Mouse (Mus musculus) frontal cortex, postnatal 10 days (tissue): Measurements from ENCODE around the gene Gria2.

Experiments
- DNase-seq, 2 experiments: peaks; one replicate each; pipeline ENCODE4 v3.0.0; 2022; ENCODE audit warnings: low spot score in 2 of 2, mixed read lengths in 1 of 2

Gria2 gene

DNA sequence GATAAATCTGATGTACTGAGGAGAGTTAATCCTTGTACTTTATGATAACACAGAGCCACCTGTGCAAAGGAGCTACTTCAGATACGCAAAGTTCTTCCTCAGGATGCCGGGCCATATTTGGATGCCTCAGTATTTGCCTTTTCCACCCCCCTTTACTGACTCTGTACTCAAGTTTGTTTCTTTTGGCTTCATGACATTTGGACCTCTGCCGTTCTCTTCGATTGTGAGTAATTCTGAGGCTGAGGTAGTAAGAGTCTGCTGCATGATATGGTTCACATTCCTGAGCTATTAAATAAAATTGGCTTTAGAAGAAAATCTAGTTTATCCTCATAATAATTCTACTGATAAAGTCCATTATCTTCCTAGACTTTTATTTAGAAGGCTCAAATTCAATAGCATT, 26.7 kb downstream of the Gria2 start:
- DNase-seq, result no peak

- no peak for DNase-seq
These were observed 28.4 kb downstream of the Gria2 start for GRCm38 (mm10) chr3:80774005-80774764.

DNA sequence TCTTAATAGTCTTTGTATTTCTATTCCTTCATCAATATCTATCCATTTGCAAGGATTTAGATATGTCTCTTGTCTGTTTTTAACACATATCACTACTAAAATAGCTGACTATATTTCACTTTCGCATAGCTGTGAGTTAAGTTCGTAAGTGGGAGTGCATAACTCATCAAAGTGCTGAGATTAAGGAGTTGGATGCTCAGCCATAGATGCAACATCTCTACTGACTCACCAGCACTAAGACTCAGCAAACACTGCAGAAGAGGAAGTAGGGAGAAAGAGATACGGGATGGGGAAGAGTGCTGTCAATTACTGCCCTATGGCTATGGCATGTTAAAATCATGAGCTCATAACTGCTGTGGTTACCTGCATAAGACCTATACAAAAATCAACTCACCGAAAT, 29.4 kb downstream of the Gria2 start:
- no peak for DNase-seq

DNA sequence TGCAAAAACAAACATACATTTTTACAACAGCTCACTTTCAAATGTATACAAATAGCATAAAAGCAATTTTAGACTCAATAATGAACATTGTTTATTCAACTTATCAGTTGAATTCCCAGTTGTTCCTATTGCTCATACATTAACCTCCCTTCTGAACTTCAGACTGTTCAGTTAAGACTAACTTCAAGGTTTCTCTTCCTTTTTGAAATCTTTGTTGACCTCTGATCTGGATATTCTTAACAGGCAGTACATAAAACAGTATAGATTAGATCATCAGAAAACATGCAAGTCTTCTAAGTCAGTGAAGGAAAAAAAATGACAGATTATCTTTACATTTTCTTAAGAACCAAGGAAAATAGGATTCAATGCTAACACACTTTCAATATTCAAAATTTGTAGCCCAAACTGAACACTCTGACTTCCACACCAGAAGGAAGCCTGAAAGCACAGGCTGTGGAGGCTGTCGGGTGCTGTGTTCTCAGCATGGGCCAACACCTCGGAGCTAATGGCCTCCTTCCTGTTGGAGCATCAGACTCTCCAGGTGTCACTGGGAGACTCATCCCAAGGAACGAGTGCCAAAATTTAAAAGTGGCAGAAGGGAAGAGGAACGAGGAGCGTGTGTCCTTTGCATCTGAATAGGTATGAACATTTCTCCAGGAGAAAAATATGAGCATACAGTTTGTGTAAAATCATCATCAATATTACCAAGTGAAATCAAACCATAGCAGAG, 33.0 kb downstream of the Gria2 start:
- DNase-seq, result no peak

DNA sequence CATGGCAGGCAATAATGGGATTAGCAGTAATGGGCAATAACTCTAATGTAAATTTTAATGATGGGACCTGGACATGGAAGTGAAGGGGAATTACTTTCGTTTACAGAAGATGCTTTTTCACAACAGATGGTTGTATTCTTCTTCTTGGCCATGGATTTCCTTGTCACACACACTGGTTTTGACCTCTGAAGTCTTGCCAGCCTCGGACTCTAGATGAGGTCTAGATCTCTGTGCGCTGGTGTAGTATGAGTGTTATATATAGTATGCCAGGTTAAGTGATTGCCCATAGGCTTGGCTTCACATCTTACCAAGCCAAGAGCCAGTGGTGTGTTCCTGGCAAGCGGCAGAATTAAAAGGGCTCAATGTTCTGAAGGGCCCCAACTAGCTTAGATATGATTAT, 43.7 kb downstream of the Gria2 start:
- no peak for DNase-seq

DNA sequence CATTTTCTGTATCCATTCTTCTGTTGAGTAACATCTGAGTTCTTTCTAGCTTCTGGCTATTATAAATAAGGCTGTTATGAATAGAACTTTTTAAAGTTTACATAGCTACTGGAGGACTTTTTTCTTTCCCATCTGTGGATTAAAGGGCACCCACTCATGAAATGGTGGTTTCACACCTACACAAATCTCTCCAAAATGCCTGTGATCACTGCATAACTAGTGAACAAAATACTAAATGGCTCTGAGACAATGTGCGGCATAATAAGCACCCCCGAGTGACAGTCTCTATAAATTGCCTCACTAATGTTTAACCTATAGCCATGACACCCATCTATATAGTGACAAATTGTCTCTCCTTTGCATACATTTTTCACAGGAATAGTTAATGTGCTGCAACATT, 44.3 kb downstream of the Gria2 start:
- no peak for DNase-seq

DNA sequence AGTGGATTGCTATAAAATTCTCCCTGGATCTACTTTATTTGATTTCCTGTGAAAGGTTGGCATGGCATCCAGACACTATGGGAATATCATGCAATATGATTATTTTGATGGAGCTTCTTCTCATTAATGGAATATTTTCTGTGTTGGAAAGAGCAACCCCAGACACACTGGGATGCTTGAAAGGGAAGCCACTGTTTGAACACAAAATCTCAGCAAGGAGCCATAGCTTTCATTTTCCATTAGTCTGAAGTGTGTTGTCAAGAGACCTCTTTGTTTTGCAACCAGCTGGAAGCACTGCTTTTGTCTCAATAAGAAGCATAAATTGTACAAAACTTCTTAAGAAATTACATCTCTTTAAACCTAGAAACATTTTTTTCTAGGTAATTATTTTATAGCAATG, 51.8 kb downstream of the Gria2 start:
- no peak for DNase-seq

- DNase-seq, result no peak
These were observed 77.4 kb downstream of the Gria2 start for GRCm38 (mm10) chr3:80725205-80725604.

DNA sequence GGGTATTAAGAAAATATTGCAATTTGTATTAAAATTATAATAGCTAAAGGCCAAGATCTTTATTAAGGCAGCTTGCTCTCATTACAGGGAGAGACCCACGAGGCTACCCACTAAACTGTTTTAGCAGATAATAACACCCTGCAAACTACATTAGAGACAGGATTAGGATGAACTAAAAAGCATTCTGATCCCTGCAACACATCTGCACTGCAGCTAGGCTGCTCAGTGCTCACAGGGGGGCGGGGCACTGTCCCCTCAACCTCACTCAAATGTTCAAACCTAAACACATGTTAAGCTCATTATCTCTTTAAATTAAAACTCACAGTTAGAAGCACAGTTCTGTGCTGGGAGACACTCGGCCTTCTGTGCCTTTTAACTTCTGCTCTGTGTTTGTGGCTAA, 89.5 kb downstream of the Gria2 start:
- no peak for DNase-seq

GRCm38 (mm10) chr3:80708992-80709391, 93.6 kb downstream of the Gria2 start:
- DNase-seq, result no peak

DNA sequence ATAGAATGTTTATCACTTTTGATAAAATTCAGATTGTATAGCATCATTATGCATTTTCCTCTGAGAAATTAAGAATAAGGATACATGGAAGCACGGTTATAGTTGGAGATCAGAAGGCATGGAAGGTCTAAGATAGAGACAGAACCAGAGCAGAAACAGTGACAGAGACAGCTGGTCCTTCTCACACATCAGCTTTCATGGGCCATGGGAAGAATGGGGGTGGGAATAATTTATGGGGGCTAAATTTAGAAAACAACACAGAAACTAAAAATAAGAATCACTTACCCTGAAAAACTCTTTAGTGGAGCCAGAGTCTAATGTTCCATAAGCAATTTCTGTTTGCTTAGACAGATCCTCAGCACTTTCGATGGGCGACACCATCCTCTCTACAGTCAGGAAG, 100.5 kb downstream of the Gria2 start:
- no peak for DNase-seq

- DNase-seq, result no peak
These were observed 105.1 kb downstream of the Gria2 start for GRCm38 (mm10) chr3:80697523-80697922.

DNA sequence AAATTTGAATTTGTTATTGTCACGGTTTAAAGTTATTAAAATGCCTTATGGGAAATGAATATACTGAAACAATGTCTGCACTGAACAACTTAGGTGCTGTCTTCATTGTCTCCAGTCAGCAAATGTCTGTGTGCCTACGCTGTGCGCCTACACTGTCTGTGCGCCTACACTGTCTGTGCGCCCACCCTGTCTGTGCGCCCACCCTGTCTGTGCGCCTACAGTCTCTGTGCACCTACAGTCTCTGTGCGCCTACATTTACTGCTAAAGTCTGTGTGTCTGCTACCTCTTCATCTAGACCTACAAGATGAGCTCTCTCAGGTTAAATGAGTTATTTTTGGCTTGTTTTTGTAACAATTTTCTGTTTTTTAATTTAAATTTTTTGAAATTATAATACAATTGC, 107.7 kb downstream of the Gria2 start:
- no peak for DNase-seq

- no peak for DNase-seq
These were observed 137.5 kb downstream of the Gria2 start for GRCm38 (mm10) chr3:80665105-80665504.

DNA sequence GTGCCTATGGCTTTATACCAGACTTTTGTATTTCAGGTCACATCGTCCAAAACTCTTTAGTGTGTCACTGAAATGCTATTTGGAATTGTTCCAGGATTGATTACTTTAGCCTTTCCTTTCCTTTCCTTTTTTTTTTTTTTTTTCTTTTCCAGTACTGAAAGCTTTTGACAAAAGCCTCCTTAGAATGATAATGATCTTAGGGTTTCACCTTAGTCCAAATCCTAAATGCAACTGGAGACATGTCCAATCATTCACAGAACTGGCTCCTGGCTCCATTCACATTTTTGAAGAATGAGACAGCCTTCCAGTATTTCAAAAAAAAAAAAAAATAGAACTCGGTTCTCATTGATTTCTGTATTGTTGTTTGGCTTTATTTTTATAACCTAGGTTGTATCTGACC, 139.3 kb downstream of the Gria2 start:
- DNase-seq, result no peak

DNA sequence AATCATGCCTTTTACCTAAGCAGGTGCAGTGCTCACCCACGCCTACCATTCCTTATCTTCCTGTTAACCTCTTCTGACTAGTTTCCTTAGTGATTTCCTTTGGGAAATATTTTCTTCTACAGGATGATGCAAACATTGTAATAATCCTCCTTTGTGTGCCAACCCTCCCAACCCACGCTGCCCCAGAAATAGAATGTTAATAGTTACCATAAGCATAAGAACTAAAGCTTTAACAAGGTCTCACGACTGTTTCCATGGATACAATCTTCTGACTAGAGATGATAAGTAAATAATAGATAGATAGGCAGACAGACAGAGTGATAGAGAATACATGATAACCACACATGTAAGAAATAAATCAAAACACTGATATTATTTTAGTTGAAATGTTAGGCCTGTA, 140.8 kb downstream of the Gria2 start:
- no peak for DNase-seq

DNA sequence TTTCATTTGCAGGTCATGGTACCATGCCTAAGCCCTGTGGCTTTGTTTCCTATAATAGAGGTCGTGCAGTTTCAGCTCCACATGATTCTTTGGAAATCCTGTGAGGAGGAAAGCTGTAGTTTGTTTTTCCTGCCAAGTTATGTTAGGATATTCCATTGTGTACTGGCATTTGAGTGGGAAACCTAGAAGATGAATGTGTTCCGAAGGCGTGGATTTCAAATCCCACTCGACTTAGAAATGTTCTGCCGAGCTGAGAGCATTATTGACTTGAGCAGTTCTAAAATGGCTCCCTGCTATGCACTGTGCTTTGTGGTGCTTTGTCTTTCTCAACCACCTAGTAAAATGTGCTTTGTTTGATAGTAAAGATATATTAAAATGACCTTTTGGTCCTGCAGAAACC, 150.4 kb downstream of the Gria2 start:
- no peak for DNase-seq
